Mouse (Mus musculus) kidney, postnatal 10 days (tissue): ENCODE data around the gene Bcl2l10.

Experiments
- DNase-seq: peaks from one replicate; pipeline ENCODE4 v3.0.0; 2021; ENCODE audit warnings: mixed read lengths

The Bcl2l10 gene

DNA sequence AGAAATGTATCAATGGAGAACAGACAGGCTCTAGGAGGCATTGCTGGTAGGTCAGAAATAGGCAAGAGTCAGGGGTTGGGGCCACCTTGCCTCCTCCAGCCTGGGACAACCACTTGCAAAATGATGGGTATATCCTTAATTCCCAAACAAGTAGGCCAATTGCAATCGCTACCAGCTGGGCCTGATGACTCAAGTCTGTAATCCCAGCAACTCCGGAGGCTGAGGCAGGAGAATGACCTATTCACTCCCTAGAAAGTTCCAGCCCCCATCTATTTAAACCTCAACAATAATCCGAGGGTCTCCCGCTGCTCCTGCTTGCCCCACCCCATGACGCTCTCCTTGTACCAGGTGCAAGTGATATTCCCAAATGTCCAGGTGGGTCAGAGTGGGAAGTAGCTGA is at the start of gene Bcl2l10:
Gene Bcl2l10, plus strand, starts transcription at position 301 of the 400 bp plus-strand sequence.
- no peak for DNase-seq

DNA sequence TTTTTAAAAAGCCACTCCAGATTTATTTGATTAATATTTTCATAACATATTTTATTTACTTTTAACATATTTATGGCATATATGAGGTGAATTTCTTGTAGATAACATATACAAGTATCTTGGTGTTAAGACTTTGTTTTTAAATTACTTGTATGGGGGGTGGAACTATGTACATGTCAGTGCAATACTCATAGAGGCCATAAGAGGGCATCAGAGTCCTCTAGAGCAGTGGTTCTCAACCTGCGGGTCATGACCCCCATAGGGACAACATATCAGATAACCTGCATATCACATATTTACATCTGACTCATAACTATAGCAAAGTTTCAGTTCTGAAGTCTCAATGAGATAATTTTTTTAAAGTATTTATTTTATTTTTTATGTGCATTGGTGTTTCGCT is 48.2 kb upstream of the Bcl2l10 start:
- no peak for DNase-seq

DNA sequence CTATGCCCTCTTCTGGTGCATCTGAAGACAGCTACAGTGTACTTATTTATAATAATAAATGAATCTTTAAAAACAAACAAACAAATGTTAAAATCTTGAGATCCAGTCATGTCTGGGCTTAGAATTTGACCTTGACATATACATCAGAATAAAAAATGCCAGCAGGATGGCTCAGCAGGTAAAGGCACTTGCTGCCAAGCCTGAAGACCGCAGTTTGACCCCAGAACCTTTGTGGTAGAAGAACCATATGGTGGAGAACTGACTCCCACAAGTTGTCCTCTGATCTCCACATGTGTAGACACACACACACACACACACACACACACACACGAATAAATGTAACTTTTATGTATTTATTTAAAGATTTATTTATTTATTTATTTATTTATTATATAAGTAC is 44.5 kb upstream of the Bcl2l10 start:
- DNase-seq = no peak

DNA sequence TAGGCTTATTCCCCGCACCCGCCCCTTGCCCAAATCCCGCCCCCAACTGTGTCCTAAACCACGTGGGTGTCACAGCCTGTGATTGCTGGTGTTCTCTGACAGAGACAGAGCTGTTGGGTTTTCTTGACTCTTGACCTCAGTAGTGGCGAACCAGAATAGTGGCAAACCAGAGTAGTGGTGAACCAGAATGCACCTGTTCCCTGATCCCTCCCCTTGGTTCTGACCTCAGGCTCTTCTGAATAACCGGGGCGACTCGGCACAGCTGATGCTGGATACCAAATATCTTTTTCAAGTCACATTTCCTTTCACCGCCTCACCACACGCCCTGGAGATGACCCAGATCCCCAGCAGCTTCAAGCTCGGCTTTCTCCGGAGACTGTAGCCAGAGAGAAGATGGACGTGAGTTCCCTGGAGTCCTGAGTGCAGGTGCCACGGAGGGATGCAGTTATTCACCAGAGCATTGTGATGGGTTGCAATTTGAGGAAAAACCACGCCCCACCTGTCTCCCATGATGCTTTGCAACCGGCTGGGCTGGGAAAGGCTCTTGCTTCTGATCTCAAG is 43.8 kb upstream of the Bcl2l10 start:
- DNase-seq = no peak

DNA sequence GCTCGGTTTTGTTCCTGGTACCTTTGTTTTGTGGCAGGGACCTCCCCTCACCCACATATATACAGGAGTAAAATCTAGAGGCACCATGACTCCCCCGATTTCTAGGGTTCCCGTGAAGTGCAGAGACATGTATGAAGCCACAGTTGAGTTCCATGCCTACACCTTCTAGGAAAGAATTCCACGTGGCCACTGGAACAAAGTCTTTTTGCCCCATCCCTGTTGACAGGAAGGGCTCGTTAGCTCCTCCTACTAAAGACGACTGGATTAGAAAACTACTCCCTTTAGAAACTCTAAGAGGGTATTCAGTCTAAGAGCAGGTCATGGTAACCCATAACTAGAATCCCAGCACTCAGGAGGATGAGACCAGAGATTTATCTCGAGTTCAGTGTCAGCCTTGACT is 43.3 kb upstream of the Bcl2l10 start:
- no peak for DNase-seq

DNA sequence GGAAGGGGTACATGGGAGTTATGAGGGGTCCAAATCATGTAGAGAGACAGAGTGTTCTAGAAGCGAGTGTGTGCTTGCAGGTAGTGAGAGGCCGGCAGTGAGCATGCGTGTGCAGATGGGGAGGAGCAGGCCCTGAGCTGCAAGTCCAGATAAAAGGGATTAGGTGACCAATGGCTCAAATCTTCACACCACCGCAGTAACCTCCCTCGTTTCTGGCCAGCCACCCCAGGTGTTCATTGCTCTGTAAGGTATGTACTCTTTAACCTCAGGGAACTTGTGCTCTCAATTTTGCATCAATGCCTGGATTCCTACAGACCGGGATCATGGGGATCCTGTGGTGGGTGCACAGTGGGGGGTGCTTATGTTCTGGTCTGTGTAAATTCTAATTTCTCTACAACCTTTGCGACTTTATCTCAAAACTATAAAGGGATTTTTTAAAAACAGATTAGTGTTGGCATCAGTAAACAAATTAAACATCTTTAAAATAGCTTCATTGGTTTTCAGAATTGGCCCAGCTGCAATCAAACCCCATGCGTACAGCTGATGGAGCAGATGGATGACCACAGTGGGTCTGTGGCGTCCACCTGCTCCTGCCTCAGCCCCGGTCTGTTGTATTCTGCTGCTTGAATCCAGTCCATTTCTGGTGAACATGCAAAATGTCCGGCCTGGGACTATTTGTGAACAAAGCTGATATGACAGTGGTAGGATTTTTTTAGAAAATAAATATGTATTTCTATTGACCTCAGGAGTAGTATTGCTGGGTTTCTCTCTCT is 41.2 kb upstream of the Bcl2l10 start, which contains the start of gene Gnb5:
Gene Gnb5, plus strand, starts transcription at position 163 of the 773 bp plus-strand sequence.
- no peak for DNase-seq

DNA sequence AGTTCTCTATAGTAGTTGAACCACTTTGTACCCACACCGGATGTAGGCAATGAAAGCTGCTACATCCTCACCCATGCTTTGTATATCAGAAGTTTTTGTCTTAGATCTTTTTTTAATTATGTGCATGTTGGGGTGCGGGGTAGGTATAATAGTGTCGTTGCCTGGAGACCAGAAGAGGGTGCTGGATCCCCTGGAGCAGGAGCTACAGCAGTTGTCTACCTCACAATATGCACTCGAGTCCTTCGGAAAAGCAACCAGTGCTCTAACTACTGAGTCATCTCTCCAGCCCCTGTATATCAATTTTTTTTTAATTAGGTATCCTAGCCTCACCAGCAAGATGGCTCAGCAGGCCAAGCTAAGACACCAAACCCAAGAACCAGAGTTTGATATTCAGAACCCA is 40.5 kb upstream of the Bcl2l10 start:
- DNase-seq = no peak

DNA sequence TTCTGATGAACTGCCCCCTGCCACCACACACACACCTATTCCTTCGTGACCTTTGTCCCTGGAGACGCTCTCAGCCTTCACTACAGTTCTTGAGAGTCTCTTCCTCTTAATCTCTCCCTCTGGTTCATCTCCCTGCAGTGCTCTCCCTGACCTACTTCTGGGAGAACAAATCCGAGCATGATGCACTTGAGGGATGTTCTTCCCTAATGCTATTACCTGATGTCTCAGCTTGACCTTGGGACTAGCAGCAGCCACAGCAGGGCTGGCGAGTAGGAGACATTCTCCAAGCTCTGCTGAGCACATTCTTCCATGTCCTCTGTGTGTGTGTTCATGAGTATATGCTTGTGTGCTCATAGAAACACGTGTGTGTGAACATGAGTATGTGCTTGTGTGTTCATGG is 38.9 kb upstream of the Bcl2l10 start:
- no peak for DNase-seq

DNA sequence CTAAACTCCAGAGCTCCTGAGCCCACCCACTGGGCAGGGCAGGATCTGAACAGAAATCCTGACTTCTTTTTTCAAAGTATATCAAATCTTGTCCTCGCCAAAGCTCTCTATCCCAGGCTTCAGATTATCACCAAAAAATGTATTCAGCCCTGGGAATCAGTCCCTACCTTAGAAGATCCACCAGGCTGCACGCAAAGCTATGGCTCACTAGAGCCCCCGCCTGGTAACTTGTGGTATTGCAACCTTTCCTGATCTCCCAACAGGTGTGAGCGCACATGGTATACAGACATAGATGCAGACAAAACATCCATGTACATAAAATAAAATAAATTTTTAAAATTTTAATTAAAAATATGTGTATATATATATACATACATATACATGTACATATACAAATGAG is 35.5 kb upstream of the Bcl2l10 start:
- DNase-seq = peak; percentile 87

DNA sequence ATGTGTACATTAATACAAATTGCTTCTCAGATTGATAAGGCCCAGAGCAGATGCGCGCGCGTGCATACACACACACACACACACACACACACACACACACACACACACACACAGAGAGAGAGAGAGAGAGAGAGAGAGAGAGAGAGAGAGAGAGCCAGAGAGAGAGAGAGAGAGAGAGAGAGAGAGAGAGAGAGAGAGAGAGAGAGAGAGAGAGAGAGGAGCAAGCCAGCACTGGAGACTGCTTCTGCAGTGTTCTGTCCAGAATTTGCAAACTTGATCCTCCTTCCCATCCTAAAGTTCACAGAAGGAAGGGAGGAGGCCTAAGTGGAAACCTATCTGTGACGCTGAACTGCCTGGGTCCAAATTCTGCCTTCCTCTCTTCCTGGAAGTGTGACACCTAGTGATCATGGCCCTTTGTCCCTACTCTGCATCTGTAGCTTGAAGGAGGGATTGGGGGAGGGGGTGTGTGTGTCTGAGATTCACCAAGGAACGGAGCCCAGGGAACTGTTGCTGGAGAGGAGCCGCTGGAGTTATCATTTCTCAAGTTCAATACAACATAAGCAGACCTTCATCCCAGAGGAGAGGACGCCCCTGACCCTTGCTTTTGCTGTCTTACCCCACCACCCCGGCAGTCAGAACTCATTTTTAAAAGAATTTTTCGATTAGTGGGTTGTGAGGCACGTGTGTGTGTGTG is 34.3 kb upstream of the Bcl2l10 start:
- no peak for DNase-seq

DNA sequence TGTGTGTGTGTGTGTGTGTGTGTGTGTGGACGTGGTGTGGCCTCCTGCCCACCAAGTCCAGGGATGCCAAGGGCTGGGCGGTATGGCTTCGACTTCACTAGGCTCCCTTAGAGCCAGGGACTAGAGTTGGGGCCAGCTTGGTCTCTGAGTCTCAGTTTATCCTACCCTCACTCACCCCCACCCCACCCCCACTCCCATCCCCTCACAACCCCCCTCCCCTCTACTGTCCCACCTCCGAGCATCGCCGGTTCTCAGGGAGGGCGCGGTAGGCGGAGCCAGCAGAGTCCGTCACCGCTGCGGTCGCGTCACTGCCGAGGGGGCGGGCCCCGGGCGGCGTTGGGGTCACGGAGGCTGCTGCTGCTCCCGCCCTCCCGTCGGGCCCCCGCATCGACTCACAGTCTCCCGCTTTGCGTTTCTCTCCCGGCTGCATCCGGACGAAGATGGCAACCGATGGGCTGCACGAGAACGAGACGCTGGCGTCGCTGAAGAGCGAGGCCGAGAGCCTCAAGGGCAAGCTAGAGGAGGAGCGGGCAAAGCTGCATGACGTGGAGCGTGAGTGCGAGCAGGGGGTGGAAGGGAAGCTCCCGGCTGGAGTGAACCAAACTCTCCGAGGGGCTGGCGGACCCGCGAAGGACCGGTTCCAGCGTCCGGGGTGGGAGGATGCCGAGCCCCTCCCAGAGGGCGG is 33.6 kb upstream of the Bcl2l10 start:
- peak; percentile 89 for DNase-seq

DNA sequence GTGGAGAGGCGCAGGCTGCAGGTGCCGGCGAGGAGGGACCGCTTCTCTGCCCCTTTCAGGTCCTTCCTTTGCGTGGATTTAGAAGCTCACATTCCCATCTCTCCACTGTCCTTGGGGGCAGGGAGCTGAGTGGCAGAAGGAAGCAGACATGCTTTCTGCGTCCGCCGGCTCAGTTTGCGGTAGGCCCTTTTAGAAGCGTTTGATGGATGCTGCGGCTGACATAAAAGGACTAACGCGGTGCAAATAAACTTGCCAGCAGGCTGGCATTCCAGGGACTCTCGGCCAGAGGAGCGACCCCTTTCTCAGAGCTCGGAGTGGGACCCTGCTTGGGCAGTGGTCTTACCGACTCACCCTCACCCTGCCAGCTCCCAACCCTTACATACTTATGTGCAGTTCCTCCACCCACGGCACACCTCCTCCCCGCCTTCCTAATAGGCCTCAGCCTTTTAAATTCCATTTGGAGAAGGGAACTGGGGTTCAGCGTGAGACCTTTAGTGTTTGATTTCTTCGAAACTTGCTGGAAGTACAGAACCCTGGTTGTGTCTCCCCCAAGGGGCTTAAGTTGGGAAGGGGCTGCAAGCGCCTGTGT is 32.9 kb upstream of the Bcl2l10 start:
- DNase-seq = peak; percentile 20

DNA sequence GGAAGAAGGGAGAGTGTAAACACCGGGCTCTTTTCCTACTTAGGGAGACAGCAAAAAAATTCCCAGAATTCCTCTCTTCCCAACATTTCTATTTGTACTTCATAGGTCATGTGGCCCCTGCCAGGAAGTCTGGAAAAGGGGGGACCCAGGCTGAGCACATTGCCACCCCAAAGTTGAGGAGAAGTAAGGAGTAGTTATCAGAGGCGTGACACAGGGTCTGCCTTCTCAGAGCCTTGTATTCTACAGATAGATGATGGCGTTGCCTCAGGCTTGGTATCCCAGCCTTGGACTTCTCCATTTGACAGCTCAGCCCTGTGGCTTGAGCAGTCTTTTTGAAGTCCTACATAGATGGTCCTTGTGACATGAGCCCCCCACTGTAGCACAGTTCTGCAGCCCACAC is 32.3 kb upstream of the Bcl2l10 start:
- no peak for DNase-seq

DNA sequence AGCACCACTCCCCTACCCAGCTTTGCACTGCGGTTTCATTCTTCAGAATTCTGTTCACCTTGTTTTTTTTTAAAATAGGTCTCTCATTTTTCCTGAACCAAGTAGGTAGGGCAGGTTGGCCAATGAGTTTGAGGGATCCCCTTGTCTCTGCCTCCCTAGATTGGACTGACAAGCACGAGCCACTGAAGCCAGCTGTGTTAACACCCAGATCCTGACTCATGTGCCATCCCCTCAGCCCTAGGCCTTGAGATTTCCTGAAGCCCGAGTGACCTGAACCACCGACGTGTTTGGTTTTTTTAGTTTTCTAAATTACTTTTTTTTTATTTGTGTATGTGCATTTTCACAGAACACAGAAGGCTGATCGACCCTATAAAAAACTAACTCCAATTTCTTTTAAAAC is 30.8 kb upstream of the Bcl2l10 start:
- DNase-seq = no peak

DNA sequence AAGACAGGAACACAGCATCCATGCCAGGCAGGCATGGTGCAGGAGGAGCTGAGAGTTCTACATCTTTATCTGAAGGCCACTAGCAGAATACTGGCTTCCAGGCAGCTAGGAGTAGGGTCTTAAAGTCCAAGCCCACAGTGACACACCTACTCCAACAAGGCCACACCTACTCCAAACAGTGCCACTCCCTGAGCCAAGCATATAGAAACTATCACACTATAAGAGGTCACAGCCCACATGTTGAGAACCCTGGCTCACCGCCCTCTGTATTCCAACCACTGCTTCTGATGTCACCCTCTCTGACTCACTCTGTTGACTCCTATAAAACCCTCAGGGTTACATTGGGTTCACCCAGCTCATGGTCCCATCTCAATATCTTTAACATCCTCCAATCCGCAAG is 29.4 kb upstream of the Bcl2l10 start:
- no peak for DNase-seq

DNA sequence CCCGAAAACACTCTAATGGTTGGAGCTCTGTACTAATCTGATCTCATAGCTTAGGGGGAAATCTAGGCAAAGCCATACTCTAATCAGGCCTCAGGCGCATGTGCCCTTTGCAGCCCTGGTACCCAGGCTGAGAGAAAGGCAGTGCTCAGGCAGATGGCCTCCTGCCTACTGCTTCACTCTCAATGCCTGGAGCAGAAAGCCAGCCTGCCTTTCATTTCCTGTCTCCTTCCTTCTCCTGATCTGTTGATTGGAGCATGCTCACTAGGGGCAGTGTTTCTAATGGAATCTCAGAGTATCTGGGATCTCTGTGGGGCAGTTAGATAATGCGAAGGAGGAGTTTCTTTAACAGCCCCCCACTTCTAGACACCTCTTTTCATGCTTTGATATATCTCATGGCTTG is 28.2 kb upstream of the Bcl2l10 start:
- DNase-seq = no peak

DNA sequence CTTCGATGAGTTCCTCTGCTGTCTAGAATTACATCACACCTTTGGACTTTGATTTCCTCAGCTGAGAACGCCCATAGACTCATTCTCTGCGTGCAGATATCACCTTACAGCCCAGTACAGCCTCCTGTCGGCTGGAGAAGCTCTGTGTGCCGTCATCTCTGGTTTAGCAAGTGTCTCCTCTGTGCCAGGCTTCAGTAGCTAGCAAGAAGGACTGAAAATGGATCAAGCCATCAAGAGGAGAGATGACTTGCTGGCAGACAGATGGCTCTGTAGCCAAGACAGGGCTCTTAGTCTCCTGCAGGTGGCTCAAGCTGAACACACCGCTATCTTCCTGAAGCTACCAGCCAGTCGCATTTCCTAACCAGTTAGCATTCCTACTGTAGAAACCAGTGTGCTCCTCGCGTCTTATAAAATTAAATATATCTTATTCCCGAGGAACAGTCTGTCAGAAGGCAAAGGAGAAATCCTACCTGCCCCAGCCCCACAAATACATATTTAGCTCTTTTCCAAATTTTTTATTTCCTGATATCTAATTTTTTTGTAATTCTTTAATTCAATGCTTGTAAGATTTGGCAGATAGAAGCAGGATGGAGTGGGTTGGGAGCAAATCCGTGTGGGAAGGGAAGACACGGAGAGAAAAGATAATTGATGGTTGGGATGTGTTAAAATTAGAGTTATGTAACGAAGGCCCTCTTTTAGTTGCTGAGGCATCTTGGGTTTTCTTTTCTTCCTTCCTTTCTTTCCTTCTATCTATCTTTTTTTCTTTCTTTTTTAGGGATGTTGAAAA is 25.3 kb upstream of the Bcl2l10 start:
- no peak for DNase-seq

DNA sequence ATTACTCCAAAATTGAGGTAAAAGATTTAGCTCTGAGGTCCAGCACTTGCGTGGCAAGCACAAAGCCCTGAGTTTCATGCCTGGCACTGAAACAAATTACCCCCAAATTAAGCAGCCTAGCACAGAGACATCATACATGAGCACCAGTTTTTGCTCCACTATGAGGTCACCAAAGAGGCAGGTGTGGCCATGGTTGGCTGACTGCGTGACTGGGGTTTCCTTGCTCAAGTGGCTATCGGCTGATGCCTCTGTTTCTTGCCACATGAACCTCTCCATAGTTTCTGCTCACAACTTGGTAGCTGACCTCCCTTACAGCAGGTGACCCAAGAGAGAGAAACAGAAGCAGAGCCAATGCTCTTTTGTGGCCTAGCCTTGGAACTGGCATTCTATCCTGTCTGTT is 19.5 kb upstream of the Bcl2l10 start:
- DNase-seq = no peak

DNA sequence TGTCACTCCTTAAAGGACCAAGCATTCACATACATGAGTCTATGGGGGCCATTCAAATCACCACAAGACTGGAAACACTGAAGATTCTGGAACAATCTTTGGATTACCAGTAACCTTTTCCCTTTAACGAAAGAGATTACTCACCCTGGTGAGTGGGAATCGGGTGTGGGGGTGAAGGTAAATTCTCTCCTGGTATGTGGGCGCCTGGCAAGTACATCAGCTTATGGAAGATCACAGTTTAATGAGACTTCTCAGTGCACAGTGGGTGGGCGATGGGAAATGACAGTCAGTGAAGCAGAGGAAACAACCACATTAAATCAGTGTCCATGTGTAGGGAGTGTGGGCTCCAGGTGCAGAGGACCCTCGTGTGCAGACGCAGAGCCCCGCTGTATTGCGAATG is 16.7 kb upstream of the Bcl2l10 start:
- no peak for DNase-seq

DNA sequence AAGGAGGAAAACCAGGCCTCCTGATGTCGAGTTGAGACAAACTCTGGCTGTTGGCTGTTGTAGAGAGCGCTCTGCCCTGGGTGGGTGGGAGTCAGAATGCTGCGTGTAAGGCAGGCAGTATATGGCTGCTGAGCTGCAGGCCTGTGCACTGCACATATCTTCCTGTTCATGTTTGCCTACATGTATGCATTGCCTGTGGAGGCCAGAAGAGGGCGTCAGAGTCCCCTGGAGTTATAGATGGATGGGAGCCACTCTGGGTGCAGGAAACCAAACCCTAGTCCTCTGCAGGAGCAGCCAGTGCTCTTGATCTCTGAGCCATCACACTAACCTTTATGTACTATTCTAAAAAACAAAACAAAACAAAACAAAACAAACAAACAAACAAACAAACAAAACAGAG is 13.1 kb upstream of the Bcl2l10 start:
- no peak for DNase-seq

DNA sequence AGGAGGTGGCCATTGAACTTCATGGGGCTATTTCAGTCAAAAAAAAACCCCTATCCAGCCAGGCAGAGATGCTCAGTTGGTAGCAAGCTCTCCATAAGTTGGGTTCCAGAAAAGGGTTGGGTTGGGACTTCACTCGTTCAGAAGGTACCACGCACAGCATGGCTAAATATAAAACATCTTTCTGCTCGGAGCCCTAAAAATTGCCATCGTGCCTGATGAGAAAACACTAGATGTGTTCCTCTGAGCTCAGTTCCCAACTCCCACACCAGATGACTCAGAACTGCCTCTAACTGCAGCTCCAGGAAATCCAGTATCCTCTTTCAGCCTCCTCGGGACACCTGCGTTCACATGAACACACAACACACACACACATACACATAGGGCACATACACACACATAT is 9.5 kb upstream of the Bcl2l10 start:
- no peak for DNase-seq

DNA sequence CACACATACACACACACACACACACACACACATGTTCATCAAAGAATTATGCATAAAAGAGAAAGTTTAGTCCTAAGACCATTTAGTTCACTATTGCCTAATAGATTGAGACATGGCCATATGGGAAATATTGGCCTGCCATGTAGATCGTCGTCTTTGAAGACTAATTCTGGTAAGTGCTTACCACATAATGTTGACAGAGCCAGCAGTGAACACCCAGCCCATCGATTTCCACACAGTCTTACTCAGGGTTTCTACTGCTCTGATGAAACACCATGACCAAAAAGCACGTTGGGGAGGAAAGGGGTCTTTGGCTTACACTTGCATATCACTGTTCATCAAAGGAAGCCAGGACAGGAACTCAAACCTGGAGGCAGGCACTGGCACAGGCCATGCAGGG is 5.1 kb upstream of the Bcl2l10 start:
- DNase-seq = no peak
